Mouse (Mus musculus): ENCODE measurements around the gene Mthfr.

Gene Mthfr

GRCm38 (mm10) chr4:148038600-148039253 lies at the start of gene Mthfr, which contains the start of gene Clcn6:
Mthfr (plus strand) TSS chr4:148039077.
Clcn6 (minus strand) TSS chr4:148038821.
- peak; percentile 99 for DNase-seq (ENCODE audit: low read depth, low spot score)

DNA sequence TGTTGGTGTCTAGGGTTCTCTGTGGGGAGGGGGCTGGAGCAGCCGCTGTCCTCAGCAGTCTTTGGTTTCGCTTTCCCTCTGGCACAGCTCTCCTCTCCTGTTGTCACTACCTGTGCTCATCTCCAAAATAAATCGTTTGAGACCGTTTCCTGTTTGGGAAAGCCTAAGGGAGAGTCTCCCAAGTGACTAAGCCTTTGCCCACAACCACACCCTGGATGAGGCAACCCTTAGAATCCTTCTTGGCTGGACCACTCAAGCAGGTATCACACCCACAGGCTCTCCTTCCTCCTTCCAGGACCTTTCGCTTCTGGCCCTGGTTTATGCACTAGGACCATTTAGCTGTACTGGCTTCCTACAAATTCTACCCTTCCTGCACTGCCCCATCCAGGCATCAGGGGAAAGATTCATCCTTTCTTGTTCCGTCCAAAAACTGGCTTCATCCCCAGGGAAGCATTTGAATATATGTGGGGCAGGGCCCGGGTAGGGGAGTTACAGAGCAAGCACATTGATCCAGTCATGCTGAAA lies 45.2 kb upstream of the Mthfr start:
- DNase-seq (ENCODE audit: low read depth, low spot score), result no peak

- no peak for DNase-seq (ENCODE audit: low read depth, low spot score)
Measured at GRCm38 (mm10) chr4:147995311-147995710, 43.6 kb upstream of the Mthfr start.

- DNase-seq (ENCODE audit: low read depth, low spot score), result no peak
Measured at GRCm38 (mm10) chr4:148000202-148000772, 38.6 kb upstream of the Mthfr start, which contains the start of gene Nppa. Nppa (plus strand) TSS chr4:148000722.

GRCm38 (mm10) chr4:148001013-148001789 lies 37.7 kb upstream of the Mthfr start:
- DNase-seq (ENCODE audit: low read depth, low spot score), result no peak

GRCm38 (mm10) chr4:148001866-148002265 lies 37.0 kb upstream of the Mthfr start:
- DNase-seq (ENCODE audit: low read depth, low spot score), result no peak

DNA sequence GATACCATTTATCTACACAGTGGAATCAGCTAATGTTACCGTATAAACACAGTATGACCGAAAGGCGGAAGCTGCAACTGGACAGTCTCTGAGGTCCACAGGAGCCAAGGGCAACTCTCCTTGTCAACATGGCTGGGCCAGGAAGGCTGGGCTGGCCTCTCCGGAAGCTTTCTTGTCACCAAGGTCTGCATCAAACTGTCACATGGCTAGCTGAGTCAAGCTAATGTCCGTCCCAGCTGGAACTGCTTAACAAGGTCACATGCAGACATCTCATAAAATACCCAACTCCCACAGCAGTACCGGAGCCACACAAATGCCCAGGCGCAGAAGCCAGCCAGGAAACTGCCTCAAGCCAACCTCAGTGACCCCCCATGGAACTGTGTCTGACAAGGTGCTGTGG lies 34.5 kb upstream of the Mthfr start:
- DNase-seq (ENCODE audit: low read depth, low spot score), result no peak

DNA sequence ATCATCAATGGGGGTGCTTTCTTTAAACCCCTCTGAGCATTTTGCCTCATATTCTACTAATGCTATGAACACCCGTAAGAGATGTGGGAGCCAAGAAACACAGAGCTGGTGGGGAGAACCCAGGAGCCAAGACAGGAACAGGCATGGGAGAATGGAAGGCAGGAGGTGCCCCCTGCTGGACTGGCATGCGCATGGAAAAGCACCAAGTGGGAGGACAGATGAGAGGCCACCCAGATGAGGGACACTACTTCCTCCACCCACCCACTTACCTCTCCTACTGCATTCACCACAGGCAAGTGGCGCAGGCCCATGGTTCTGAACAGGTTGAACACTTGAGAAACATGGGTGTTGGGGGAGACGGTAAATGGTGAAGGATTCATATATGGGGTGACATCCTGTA lies 30.5 kb upstream of the Mthfr start:
- no peak for DNase-seq (ENCODE audit: low read depth, low spot score)

DNA sequence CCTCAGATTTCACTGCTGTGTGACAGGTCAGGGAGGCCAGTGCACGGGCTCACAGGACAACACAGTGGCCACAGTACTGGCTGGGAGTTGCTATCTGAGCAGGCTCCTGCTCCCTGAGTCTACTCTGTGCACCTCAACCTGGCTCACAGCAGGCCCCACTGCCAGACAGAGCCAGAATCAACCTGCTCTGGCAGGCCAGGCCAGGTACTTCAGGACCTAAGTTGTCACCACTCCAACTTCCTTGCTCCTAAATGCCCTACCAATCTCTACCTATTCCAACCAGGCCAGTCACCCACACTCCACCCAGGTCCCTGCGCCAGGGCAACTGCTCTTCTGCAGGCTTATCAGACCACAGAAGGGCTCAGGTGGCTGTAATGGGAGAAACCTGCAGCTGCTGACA lies 29.2 kb upstream of the Mthfr start:
- DNase-seq (ENCODE audit: low read depth, low spot score), result no peak

DNA sequence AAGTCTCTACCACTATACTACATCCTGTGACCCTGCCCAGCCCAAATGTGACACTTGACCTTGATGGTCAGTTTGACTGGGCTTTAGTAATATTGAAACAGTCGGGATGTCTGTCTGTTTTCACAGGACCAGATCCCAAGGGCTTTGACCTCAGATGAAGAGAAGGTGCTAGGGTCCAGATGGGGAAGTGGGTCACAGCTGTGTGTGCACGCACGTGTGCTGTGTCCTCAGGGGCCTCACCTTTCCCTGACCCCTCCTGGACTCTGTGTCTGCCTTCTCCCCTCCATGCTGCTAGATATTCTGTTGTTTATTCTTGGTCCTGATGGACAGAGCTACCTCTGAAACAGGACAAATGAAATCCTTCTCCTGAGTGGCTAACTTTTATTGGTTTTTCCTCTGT lies 27.5 kb upstream of the Mthfr start:
- DNase-seq (ENCODE audit: low read depth, low spot score), result no peak

DNA sequence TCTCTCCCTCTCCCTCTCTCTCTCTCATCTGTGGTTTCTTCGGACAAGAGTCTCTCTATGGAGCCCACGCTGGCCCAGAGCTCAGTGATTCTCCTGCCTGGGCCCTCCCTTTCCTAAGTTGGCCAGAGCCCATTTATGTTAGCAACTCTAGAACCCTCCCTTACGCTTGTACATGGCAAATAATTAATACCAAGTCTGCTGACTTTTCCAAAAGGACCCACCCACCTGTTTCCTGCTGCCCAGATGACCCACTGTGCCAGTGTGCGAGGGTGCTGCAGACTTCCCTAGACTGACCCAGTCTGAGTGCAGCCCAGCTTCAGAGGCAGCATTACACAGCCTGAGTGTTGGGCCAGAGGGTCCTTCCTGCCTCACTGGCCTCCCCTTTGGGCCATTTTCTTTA lies 26.7 kb upstream of the Mthfr start:
- DNase-seq (ENCODE audit: low read depth, low spot score), result no peak

DNA sequence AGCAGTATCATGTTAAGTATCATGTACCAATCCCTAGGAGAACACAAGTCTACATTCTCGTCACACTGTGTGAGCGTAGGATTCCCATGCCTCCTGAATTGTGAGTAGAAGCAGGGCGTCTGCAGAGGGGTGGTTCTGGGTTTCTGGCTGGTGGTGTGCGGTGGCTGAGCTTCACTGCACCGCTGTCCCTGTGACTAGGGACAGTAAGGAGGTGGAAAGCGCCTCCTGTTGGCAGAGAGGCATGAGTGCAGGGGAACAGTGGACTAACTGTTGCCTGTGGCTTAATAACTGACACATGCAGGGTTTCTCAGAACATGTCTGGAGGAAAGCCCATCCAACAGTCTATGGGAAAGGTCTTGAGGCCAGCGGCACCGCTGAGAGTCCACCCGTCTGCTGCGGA lies 23.5 kb upstream of the Mthfr start:
- no peak for DNase-seq (ENCODE audit: low read depth, low spot score)

- no peak for DNase-seq (ENCODE audit: low read depth, low spot score)
Measured at GRCm38 (mm10) chr4:148016981-148017380, 21.9 kb upstream of the Mthfr start.

GRCm38 (mm10) chr4:148018410-148018809 lies 20.5 kb upstream of the Mthfr start:
- DNase-seq (ENCODE audit: low read depth, low spot score), result no peak

DNA sequence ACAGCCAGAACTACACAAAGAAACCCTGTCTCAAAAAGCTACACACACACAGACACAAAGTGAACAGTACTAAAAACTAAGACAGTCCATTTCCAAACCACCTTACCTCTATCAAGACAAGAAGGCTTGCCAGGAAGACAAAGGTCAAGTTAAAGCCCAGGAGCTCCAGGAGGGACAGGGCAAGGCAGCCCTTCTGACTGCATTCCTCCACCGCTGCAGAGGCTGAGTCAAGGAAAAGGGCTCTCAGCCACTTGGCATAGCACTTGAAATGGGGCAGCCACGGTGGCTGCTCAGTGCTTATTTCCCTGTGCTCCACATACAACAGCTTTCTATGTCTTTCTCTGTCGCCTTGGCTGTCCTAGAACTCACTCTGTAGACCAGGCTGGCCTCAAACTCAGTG lies 14.9 kb upstream of the Mthfr start:
- no peak for DNase-seq (ENCODE audit: low read depth, low spot score)

DNA sequence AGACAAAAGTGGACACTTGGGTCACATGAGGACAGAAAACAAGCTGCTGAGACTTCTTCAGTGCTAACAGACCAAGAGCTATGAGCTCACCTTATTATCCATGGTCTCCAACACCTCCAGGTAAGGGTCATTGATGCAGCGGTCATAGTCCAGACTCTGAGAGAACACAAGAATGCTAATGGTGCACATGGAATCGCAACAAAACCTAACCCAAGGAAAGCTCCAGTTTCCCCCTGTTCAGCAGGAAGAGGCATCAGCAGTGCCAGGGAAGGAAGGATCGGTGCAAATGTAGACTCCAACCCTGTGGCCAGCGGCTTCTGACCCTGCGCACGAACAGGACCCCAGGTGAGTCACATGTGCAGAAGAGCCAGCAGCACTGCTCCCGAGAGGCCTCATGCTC lies 9.6 kb upstream of the Mthfr start:
- DNase-seq (ENCODE audit: low read depth, low spot score), result no peak

DNA sequence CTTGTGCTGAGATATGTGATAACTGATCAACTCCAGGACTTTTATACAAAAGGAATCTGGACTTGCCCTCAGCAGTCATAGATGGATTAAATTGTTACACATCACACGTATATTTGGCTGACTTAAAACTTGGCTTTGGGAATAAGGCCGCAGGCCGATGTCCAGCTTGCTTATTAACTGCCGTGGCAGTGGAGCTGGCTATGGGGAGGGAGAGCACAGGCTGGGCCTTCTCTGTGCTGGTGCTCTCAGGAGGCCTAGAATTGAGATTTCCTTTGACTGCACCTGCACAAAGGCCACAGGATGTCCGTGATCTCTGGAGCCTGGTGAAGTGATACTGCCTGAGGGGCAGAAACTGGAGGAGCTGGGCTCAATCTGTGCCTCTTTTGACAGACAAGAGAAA lies 8.4 kb upstream of the Mthfr start:
- no peak for DNase-seq (ENCODE audit: low read depth, low spot score)

GRCm38 (mm10) chr4:148033858-148034410 lies 4.9 kb upstream of the Mthfr start:
- DNase-seq (ENCODE audit: low read depth, low spot score), result no peak

- no peak for DNase-seq (ENCODE audit: low read depth, low spot score)
Measured at GRCm38 (mm10) chr4:148035440-148035839, 3.4 kb upstream of the Mthfr start.

GRCm38 (mm10) chr4:148038079-148038599 lies 738 bp upstream of the Mthfr start:
- DNase-seq (ENCODE audit: low read depth, low spot score), result no peak

GRCm38 (mm10) chr4:148039254-148040028 lies 564 bp downstream of the Mthfr start:
- DNase-seq (ENCODE audit: low read depth, low spot score), result no peak
